Mouse (Mus musculus) lung, postnatal 0 days (tissue): ENCODE data around the gene Cenpa. TPM values are rescaled to one million over a fixed set of nuclear protein-coding genes. Genes with fewer than 3 reads are reported as not detected.
"Not testable (repeated sequence)": the region's sequence is repeated elsewhere in the genome, so short reads cannot be mapped to it uniquely, and the experiment has no call there.

ENCODE experiments used
- ATAC-seq: fragments of 200-750 bp; cut with Nextera tagmentation; 2 replicates; pipeline ENCODE4 v1.8.0; 2017; ENCODE audit warnings: moderate library complexity
- DNase-seq: peaks from one replicate; pipeline ENCODE4 v3.0.0-alpha.2; 2016; ENCODE audit warnings: low spot score
- H3K27ac ChIP-seq: fragments of 300-500 bp; sonication (generic); 2 replicates; pipeline ENCODE4 v1.5.1; 2014; ENCODE audit warnings: antibody characterized with exemption, mild to moderate bottlenecking, low read length, mixed read lengths
- H3K27me3 ChIP-seq: fragments of 300-500 bp; sonication (generic); replicated peaks from 2 replicates; pipeline ENCODE4 v1.6.1; 2014; ENCODE audit warnings: low read length, mixed read lengths; ENCODE audit not compliant: insufficient read depth
- H3K36me3 ChIP-seq: fragments of 300-500 bp; sonication (generic); 2 replicates; pipeline ENCODE4 v1.6.1; 2014; ENCODE audit warnings: low read length, mixed read lengths; ENCODE audit not compliant: insufficient read depth
- H3K4me1 ChIP-seq: fragments of 300-500 bp; sonication (generic); 2 replicates; pipeline ENCODE4 v1.6.1; 2014; ENCODE audit warnings: antibody characterized with exemption, low read depth, low read length, mixed read lengths; ENCODE audit not compliant: insufficient read depth
- H3K4me2 ChIP-seq: fragments of 300-500 bp; sonication (generic); replicated peaks from 2 replicates; pipeline ENCODE4 v1.6.1; 2014; ENCODE audit warnings: low read depth, mild to moderate bottlenecking, low read length, moderate library complexity, mixed read lengths
- H3K4me3 ChIP-seq: fragments of 300-500 bp; sonication (generic); 2 replicates; pipeline ENCODE4 v1.5.1; 2014; ENCODE audit warnings: low read depth, low read length
- H3K9ac ChIP-seq: fragments of 300-500 bp; sonication (generic); replicated peaks from 2 replicates; pipeline ENCODE4 v1.6.1; 2014; ENCODE audit warnings: low read depth, mild to moderate bottlenecking
- H3K9me3 ChIP-seq: fragments of 300-500 bp; sonication (generic); 2 replicates; pipeline ENCODE4 v1.6.1; 2016; ENCODE audit warnings: low read length, mixed read lengths
- CTCF ChIP-seq: IDR thresholded peaks from 2 replicates; pipeline ENCODE4 v1.5.1; 2016; ENCODE audit warnings: antibody characterized with exemption, mild to moderate bottlenecking
- EP300 ChIP-seq: IDR thresholded peaks from 2 replicates; pipeline ENCODE4 v1.6.1; 2016; ENCODE audit warnings: antibody characterized with exemption, mild to moderate bottlenecking, control low read depth
- WGBS: fragments of 180-500 bp; shearing (Covaris S2); extraction: QIAGEN DNeasy Blood & Tissue Kit; methylation state at CpG from one replicate; pipeline ENCODE4 v1.1.7; 2014; 5-methylcytosine and 5-hydroxymethylcytosine counted together
- polyA plus RNA-seq: library from polyadenylated mRNA; unstranded; fragments of >200 nt; fragmentation: Nextera tagmentation; extraction: Ambion mirVana; gene quantifications from 2 replicates; pipeline ENCODE4 v1.2.1, GENCODE M21; 2015

Cenpa gene
- polyA plus RNA-seq, 1 experiment from 2014 or later, result 24.4 TPM

DNA sequence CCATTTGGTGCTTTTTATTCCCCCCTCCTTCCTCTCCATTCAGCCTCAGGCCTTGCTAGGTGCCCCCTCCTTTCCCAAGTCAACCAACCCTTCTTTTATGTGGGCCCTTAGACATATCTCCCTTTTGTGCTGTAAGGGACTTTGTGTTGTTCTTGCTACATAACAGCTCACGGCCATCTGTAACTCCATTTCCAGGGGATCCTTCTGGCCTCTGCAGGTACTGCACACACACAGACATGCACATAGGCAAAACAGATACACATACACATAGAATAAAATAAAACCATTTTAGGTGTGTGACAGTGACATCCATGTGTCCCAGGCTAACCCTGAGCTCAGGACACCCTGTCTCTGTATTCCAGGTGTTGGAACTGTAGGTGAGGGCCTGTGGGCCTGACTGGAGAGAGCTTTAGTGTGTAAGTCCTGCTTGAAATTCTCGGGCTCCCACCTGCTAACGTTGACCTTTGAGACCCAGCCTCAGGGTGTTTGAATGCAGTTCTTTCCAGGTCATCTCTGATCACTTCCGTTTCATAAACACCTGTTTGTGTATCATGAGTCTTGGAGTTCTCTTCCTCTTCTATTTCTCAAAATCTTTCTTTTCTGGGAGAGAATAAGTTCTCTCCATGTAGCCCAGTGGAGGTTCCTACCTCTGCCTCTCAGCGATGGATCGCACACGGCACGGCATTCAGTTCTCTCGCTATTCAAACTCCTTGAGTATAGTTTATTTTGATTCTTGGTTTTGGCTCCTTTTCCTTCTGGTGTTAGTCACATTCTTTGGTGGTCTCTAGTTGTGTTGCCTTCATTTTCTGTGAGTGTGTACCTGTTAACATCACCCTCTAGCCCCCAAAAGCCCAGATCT lies 2.3 kb downstream of the Cenpa start:
- no peaks in the 10 kb centered on the region for H3K9me3 ChIP-seq
- H3K27ac ChIP-seq, result no peak overlapping the region
- H3K27me3 ChIP-seq, result no peaks in the 10 kb centered on the region
- H3K9ac ChIP-seq, result no peak overlapping the region
- no peaks in the 10 kb centered on the region for H3K4me1 ChIP-seq
- H3K4me2 ChIP-seq, result no peak overlapping the region
- ATAC-seq (no peak), DNase-seq (no peak)
- H3K36me3 ChIP-seq, result no peaks in the 10 kb centered on the region
- H3K4me3 ChIP-seq, result no peak overlapping the region
- no peak for TF ChIP-seq EP300
- no peak for TF ChIP-seq CTCF
- WGBS, result 89% methylated on average over 9 of the region's 9 CpGs

DNA sequence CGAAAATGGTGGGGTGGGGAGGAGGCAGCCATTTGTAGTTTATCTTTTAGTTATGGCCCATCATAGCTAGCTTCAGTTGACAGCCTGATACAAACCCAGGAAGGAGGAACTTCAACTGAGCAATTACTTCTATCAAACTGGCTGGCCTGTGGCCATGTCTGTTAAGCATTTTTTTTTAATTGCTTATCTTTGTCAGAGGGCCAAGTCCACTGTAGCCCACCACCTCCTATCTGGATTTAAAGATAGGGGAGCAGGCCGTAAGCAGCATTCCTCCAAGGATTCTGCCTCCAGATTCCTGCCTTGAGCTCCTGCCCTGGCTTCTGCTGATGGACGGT lies 2.9 kb downstream of the Cenpa start:
- Histone ChIP-seq H3K36me3 (no peaks in the 10 kb centered on the region), H3K4me1 (no peaks in the 10 kb centered on the region), H3K27me3 (no peaks in the 10 kb centered on the region), H3K9me3 (no peaks in the 10 kb centered on the region), H3K4me2 (no peak overlapping the region), H3K4me3 (no peak overlapping the region), H3K9ac (no peak overlapping the region), H3K27ac (no peak overlapping the region)
- TF ChIP-seq EP300, result no peak
- TF ChIP-seq CTCF, result no peak
- DNase-seq (no peak), ATAC-seq (no peak)
- 79% methylated on average over 3 of the region's 3 CpGs for WGBS

DNA sequence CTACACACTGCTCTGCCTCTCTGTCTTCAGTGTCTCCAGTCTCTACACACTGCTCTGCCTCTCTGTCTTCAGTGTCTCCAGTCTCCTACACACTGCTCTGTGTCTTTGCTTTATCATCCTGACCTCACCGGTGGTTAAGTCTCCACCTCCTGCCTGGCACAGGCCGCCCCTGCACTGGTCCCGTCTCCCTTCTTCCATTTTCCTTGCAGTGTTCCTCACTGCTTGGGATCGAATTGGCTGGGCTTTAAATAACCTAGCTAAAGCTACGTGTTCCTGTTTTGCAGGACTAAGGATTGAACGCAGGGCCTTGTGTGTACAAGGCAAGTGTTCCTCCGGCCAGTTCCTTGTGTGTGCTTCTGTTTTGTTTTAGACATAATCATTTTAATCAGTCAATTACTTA lies 3.5 kb downstream of the Cenpa start:
- H3K9me3 ChIP-seq, result no peaks in the 10 kb centered on the region
- ATAC-seq (no peak), DNase-seq (no peak)
- no peak overlapping the region for H3K4me3 ChIP-seq
- no peak overlapping the region for H3K4me2 ChIP-seq
- WGBS, result 81% methylated on average over 7 of the region's 7 CpGs
- H3K36me3 ChIP-seq, result 0 out of 2 replicates have a peak, but pooled peaks cover 3% of the 10 kb centered on the region
- H3K4me1 ChIP-seq, result no peaks in the 10 kb centered on the region
- TF ChIP-seq EP300 (no peak), CTCF (no peak)
- H3K9ac ChIP-seq, result no peak overlapping the region
- H3K27ac ChIP-seq, result no peak overlapping the region
- H3K27me3 ChIP-seq, result no peaks in the 10 kb centered on the region

DNA sequence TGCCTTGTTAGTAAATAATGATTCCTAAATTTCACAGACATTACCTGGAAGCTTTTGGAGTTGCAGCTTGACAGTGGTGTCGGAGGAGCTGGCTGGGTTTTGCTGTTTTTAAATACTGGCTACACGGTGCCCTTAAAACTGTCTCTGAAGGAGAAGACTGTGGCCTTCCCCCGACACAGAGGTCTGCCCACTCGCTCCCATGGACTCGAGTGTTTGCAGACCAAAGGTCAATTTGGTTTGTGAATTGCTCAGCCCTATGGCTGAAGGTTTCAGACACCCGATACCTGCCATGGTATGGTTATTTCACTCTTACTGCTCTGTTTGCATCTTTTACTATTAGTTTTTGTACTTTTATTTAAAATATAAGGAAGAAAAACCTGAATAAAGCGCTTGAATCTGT lies 7.4 kb downstream of the Cenpa start:
- 62% methylated on average over 7 of the region's 7 CpGs for WGBS
- TF ChIP-seq CTCF (no peak), EP300 (no peak)
- H3K4me3 ChIP-seq, result no peak overlapping the region
- 0 out of 2 replicates have a peak, but pooled peaks cover 3% of the 10 kb centered on the region for H3K36me3 ChIP-seq
- H3K9me3 ChIP-seq, result no peaks in the 10 kb centered on the region
- no peak overlapping the region for H3K4me2 ChIP-seq
- no peak overlapping the region for H3K9ac ChIP-seq
- no peaks in the 10 kb centered on the region for H3K27me3 ChIP-seq
- no peaks in the 10 kb centered on the region for H3K4me1 ChIP-seq
- no peak overlapping the region for H3K27ac ChIP-seq
- ATAC-seq (no peak), DNase-seq (no peak)

DNA sequence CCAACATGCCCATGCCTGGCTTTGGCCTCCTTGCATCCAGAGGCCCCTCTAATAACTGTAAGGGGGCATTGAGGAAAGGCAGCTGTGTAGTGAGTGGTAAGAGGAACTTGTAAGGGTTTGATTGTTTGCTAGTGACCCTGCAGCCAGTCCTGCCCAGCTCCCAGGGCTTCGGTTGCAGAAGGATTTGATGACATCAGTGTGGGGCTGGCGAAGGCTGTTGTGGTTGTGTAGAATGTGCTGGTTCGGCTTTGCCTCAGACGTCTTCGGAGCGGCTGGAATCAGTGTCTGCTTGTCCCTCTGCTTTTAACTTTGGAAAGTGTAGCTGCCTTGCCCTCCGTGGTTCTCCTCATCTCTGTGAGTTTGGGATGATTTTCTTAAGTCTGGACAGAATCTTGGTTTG lies 10.2 kb downstream of the Cenpa start:
- ATAC-seq (no peak), DNase-seq (no peak)
- H3K4me2 ChIP-seq, result no peak overlapping the region
- no peak overlapping the region for H3K27ac ChIP-seq
- whole genome bisulfite sequencing, result 86% methylated on average over 7 of the region's 7 CpGs
- H3K9me3 ChIP-seq, result no peaks in the 10 kb centered on the region
- no peak overlapping the region for H3K9ac ChIP-seq
- 0 out of 2 replicates have a peak, but pooled peaks cover 3% of the 10 kb centered on the region for H3K36me3 ChIP-seq
- TF ChIP-seq EP300 (no peak), CTCF (no peak)
- H3K4me3 ChIP-seq, result no peak overlapping the region
- no peaks in the 10 kb centered on the region for H3K4me1 ChIP-seq
- H3K27me3 ChIP-seq, result no peaks in the 10 kb centered on the region

DNA sequence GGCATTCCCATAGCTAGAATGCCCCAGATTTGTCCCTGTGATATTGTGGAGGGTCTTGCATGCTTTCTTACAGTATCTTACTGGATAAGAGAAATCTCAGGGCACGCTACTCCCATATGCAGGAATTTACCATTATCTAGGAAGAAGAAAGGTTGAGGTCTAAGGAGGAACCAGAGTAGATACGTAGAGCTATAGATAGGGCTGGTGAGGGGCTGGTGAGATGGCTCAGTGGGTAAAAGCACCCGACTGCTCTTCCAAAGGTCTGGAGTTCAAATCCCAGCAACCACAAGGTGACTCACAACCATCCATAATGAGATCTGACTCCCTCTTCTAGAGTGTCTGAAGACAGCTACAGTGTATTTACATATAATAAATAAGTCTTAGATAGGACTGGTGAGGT lies 11.5 kb downstream of the Cenpa start:
- H3K4me3 ChIP-seq, DNase-seq, H3K27ac ChIP-seq, H3K9ac ChIP-seq, H3K4me1 ChIP-seq, H3K4me2 ChIP-seq, ATAC-seq, H3K27me3 ChIP-seq, H3K9me3 ChIP-seq, H3K36me3 ChIP-seq: not testable (repeated sequence)
- WGBS, result 89% methylated on average over 3 of the region's 3 CpGs
